Mouse (Mus musculus) forebrain, embryonic 14.5 days (tissue): ENCODE measurements at regions not wholly inside any gene's neighbourhood (a gene's known extent, or its start where the extent isn't known, plus 50 kb on each side); places are given as distances from the start of the nearest gene placed in this dataset.
A peak's percentile ranks its signal among the peaks of the same experiment; 100 is the strongest.

Experiments used
- ATAC-seq: fragments of 200-750 bp; cut with Nextera tagmentation; 2 replicates; pipeline ENCODE4 v1.8.0; 2017; ENCODE audit warnings: mild to moderate bottlenecking, moderate library complexity
- DNase-seq: peaks from one replicate; pipeline ENCODE4 v3.0.0-alpha.2; 2015; ENCODE audit warnings: low spot score
- H3K27ac ChIP-seq: fragments of 300-500 bp; sonication (generic); 2 replicates; pipeline ENCODE4 v1.5.1; 2014; ENCODE audit warnings: low read depth, mild to moderate bottlenecking, control low read depth, low read length, moderate library complexity
- H3K27me3 ChIP-seq: fragments of 300-500 bp; sonication (generic); replicated peaks from 2 replicates; pipeline ENCODE4 v1.6.1; 2014; ENCODE audit warnings: low read length, control low read depth, mixed read lengths; ENCODE audit not compliant: control insufficient read depth, insufficient read depth
- H3K36me3 ChIP-seq: fragments of 300-500 bp; sonication (generic); 2 replicates; pipeline ENCODE4 v1.6.1; 2014; ENCODE audit warnings: low read length, control low read depth; ENCODE audit not compliant: control insufficient read depth, insufficient read depth
- H3K4me1 ChIP-seq: fragments of 300-500 bp; sonication (generic); 2 replicates; pipeline ENCODE4 v1.6.1; 2014; ENCODE audit warnings: antibody characterized with exemption, low read length, control low read depth; ENCODE audit not compliant: control insufficient read depth, insufficient read depth
- H3K4me2 ChIP-seq: fragments of 300-500 bp; sonication (generic); 2 replicates; pipeline ENCODE4 v1.6.1; 2014; ENCODE audit warnings: mild to moderate bottlenecking, control low read depth, low read length
- H3K4me3 ChIP-seq: fragments of 300-500 bp; sonication (generic); 2 replicates; pipeline ENCODE4 v1.5.1; 2014; ENCODE audit warnings: low read depth, low read length, control low read depth
- H3K9ac ChIP-seq: fragments of 300-500 bp; sonication (generic); 2 replicates; pipeline ENCODE4 v1.6.1; 2014; ENCODE audit warnings: mild to moderate bottlenecking, low read length, control low read depth, moderate library complexity
- H3K9me3 ChIP-seq: fragments of 300-500 bp; sonication (generic); replicated peaks from 2 replicates; pipeline ENCODE4 v1.6.1; 2016; ENCODE audit warnings: low read length, control low read depth, mixed read lengths; ENCODE audit not compliant: control insufficient read depth
- WGBS: fragments of 180-500 bp; shearing (Covaris S2); extraction: QIAGEN DNeasy Blood & Tissue Kit; methylation state at CpG from one replicate; pipeline ENCODE4 v1.1.7; 2014; 5-methylcytosine and 5-hydroxymethylcytosine counted together

- WGBS = 84% methylated on average over 4 of the region's 4 CpGs
- DNase-seq = no peak
- H3K27me3 ChIP-seq = no peaks in the 10 kb centered on the region
- no peak for ATAC-seq
- no peak overlapping the region for H3K4me3 ChIP-seq
- no peak overlapping the region for H3K4me2 ChIP-seq
- no peaks in the 10 kb centered on the region for H3K9me3 ChIP-seq
- no peaks in the 10 kb centered on the region for H3K4me1 ChIP-seq
- no peak overlapping the region for H3K27ac ChIP-seq
- H3K36me3 ChIP-seq = no peaks in the 10 kb centered on the region
- H3K9ac ChIP-seq = no peak overlapping the region
Measured at GRCm38 (mm10) chr1:69470614-69471250, 216.3 kb downstream of the Ikzf2 start.

DNA sequence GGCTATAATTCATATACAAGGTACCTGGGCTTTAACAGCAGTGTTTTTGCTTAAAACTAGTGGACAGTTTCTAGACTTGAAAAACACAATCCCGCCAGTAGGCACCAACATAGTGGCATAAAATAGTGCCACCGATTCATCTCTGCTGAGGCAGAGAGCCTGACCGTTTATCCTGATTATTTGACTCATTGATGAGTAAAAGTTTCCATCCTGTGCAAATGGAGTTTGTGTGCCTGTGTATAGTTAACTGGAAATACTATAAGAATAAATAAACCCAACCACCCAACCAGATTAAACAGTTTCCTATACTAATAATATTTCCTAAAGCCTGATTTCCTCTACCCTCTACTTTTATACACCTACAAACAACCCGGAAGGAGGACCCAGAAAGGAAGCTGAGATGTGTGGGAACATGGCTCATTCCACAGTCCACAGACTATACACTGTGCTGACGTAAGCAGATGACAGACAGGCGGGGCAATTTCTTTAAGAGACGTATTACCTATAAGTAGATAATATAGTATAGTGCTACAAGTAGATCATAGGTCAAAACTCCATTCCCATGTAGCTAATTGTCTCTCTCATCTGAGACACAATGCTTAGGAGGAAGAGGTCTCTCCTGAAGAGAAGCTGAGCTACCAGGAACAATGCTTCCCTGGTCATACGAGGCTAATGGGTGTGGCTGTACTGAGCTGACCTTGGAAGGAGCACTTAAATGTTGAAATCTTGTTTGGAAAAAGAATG is 217.7 kb downstream of the Ikzf2 start:
- no peaks in the 10 kb centered on the region for H3K36me3 ChIP-seq
- DNase-seq = no peak

DNA sequence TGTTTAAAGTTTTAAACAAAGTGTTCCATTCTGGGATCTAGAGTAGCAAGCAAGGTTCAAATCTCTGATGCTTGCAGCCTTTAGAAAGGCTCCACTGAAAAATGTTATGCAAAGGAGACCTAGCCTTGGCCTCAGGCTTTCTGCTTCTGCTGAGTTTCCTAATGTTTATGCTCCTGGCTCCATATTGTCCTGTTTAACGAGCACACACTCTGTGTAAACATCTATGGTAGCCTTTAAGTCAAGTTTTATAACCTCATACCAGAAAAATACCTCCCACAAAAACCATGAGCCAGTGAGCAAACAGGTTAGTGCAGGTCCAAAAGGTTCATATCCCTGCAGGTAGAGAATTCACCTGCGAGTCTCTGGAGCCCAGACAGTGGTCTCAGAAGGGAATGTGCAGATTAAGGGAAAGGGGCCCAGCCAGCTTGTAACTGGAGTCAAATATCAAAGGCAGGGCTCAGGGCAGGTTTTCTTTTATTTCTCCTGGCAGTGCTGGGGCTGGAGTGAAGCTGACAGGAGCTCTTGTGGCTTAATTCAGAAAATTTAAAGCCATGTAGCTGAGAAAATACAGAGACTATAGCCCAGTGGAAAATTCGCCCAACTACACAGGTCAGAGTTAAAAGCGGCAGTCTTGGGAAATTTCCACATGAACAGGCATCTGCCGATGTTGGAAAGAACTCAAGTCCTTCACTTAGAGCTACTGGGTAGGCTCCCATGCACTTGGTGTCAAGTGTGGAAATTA is 220.3 kb downstream of the Ikzf2 start:
- DNase-seq = peak; percentile 34
- WGBS = 11% methylated on average over 5 of the region's 5 CpGs
- Histone ChIP-seq H3K36me3 (no peaks in the 10 kb centered on the region), H3K4me1 (no peaks in the 10 kb centered on the region), H3K4me2 (no peak overlapping the region), H3K4me3 (no peak overlapping the region), H3K9ac (no peak overlapping the region), H3K9me3 (no peaks in the 10 kb centered on the region), H3K27me3 (no peaks in the 10 kb centered on the region), H3K27ac (no peak overlapping the region)
- 0 out of 2 replicates have a peak, but pooled peaks have one; percentile 32 for ATAC-seq

More for the DNA sequence above, 217.7 kb downstream of the Ikzf2 start:
- H3K27me3 ChIP-seq = no peaks in the 10 kb centered on the region
- H3K27ac ChIP-seq = no peak overlapping the region
- H3K9me3 ChIP-seq = no peaks in the 10 kb centered on the region
- ATAC-seq = no peak
- WGBS = 90% methylated on average over 8 of the region's 8 CpGs
- no peaks in the 10 kb centered on the region for H3K4me1 ChIP-seq
- H3K4me2 ChIP-seq = no peak overlapping the region
- H3K9ac ChIP-seq = no peak overlapping the region
- no peak overlapping the region for H3K4me3 ChIP-seq

GRCm38 (mm10) chr1:69461191-69461590 is 225.9 kb downstream of the Ikzf2 start:
- Histone ChIP-seq H3K4me3 (no peak overlapping the region), H3K9ac (no peak overlapping the region), H3K4me1 (no peaks in the 10 kb centered on the region), H3K27ac (no peak overlapping the region), H3K36me3 (no peaks in the 10 kb centered on the region), H3K9me3 (no peaks in the 10 kb centered on the region), H3K27me3 (no peaks in the 10 kb centered on the region), H3K4me2 (no peak overlapping the region)
- no peak for ATAC-seq
- DNase-seq = no peak
- 76% methylated on average over 3 of the region's 3 CpGs for WGBS

GRCm38 (mm10) chr1:69459899-69460298 is 227.1 kb downstream of the Ikzf2 start:
- no peak overlapping the region for H3K4me2 ChIP-seq
- DNase-seq (no peak), ATAC-seq (no peak)
- H3K27ac ChIP-seq = no peak overlapping the region
- no peaks in the 10 kb centered on the region for H3K9me3 ChIP-seq
- no peak overlapping the region for H3K4me3 ChIP-seq
- H3K27me3 ChIP-seq = no peaks in the 10 kb centered on the region
- no peak overlapping the region for H3K9ac ChIP-seq
- no peaks in the 10 kb centered on the region for H3K36me3 ChIP-seq
- no peaks in the 10 kb centered on the region for H3K4me1 ChIP-seq

DNA sequence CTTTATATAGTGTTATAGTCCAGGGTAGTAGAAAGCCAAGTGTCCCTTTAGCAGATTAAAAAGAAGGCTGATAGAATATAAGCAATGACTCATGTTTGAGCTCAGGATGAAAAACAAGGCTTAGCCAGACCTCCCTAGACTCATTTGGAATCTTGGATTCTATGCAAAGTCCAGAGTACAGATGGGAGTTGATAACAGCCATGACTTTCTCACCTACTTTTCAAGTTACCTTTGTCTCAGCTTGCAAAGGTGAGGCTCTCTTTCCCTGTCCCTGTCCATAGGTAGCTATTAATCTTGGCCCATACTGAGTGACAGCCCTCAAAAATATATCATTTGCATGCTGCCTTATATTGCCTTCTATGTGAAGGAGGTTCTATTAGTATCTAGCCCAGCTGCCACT is 229.6 kb downstream of the Ikzf2 start:
- H3K4me1 ChIP-seq = no peaks in the 10 kb centered on the region
- no peak overlapping the region for H3K4me2 ChIP-seq
- H3K9me3 ChIP-seq = no peaks in the 10 kb centered on the region
- H3K27me3 ChIP-seq = no peaks in the 10 kb centered on the region
- H3K9ac ChIP-seq = no peak overlapping the region
- DNase-seq (no peak), ATAC-seq (no peak)
- H3K4me3 ChIP-seq = no peak overlapping the region
- no peak overlapping the region for H3K27ac ChIP-seq
- no peaks in the 10 kb centered on the region for H3K36me3 ChIP-seq

- 87% methylated on average over 3 of the region's 3 CpGs for WGBS
- no peak for DNase-seq
- Histone ChIP-seq H3K27ac (no peak overlapping the region), H3K36me3 (no peaks in the 10 kb centered on the region), H3K4me2 (no peak overlapping the region), H3K4me3 (no peak overlapping the region), H3K27me3 (no peaks in the 10 kb centered on the region), H3K4me1 (no peaks in the 10 kb centered on the region), H3K9ac (no peak overlapping the region), H3K9me3 (no peaks in the 10 kb centered on the region)
- ATAC-seq = no peak
Measured at GRCm38 (mm10) chr1:69453991-69454390, 233.1 kb downstream of the Ikzf2 start.

DNA sequence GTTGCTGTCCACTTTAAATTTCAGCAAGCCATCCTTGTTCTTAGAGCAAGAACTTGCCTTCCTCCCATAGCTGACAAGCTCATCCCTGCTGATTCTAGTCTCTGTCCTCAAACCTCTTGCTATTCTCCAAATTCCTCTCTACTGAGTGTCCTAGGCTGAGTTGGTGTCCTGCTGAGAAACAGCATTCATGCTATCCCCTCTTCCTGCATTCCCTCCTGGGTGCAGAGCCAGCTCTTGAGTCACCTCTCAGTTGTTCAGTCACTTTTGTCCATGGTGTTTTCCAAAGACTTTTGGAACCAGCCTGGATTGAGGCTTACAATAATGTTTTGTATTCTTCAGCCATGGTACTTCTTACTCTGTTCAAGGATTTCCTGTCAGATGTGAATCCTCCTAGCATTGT is 234.1 kb downstream of the Ikzf2 start:
- Histone ChIP-seq H3K36me3 (no peaks in the 10 kb centered on the region), H3K27me3 (no peaks in the 10 kb centered on the region), H3K4me2 (no peak overlapping the region), H3K9me3 (no peaks in the 10 kb centered on the region), H3K27ac (no peak overlapping the region), H3K4me3 (no peak overlapping the region), H3K4me1 (no peaks in the 10 kb centered on the region), H3K9ac (no peak overlapping the region)
- DNase-seq (no peak), ATAC-seq (no peak)

DNA sequence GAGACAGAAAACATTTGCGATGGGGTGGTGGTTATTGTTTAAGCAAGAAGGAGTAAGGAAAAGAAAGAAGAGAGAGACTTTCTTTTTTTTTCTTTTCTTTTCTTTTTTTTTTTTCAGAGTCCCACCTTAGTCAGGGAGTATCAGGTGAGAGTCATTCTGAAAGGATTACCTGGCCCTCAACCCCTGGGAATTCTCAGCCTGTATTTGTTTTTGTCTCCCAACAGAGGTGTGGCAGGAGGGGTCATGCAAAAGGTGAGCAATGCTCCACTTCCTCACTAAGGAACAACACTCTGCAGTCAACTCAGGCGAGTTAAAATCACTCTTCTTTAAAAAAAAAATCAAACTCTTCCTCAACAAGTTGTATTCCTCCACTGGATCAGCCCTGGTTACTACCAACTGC is 236.6 kb downstream of the Ikzf2 start:
- WGBS = 63% methylated on average over 2 of the region's 2 CpGs
- no peak overlapping the region for H3K4me3 ChIP-seq
- H3K9ac ChIP-seq = no peak overlapping the region
- ATAC-seq (no peak), DNase-seq (no peak)
- no peaks in the 10 kb centered on the region for H3K9me3 ChIP-seq
- H3K27me3 ChIP-seq = no peaks in the 10 kb centered on the region
- no peaks in the 10 kb centered on the region for H3K36me3 ChIP-seq
- no peak overlapping the region for H3K4me2 ChIP-seq
- H3K4me1 ChIP-seq = no peaks in the 10 kb centered on the region
- no peak overlapping the region for H3K27ac ChIP-seq
